Mouse (Mus musculus): ENCODE data around the gene Rreb1. TPM values are rescaled to one million over a fixed set of nuclear protein-coding genes. Genes with fewer than 3 reads are reported as not detected.

Gene Rreb1
- total RNA-seq, 2 experiments from 2014 or later = 1.8 to 26.4 TPM

DNA sequence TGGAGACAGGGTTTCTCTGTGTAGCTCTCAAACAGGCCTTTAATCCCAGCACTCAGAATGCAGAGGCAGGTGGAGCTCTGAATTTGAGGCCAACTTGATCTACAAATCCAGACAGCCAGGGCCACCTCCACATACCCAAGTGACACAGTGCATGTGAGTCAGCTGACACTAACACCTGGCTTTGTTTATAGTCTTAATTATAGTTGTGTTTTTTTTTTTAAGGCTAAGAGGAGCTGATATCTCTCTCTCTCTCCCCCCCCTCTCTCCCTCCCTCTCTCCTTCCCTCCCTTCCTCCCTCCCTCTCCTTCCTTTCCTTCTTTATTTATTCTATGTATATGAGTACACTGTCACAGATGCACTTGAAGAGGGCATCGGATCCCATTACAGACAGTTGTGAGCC lies 86.5 kb downstream of the Rreb1 start:
- no peak for ATAC-seq (replicated peaks; ENCODE audit: low FRiP score, poor library complexity, severe bottlenecking)

- ATAC-seq (replicated peaks; ENCODE audit: low FRiP score, poor library complexity, severe bottlenecking) = no peak
These were observed 88.1 kb downstream of the Rreb1 start for GRCm38 (mm10) chr13:37866296-37866695.

- no peak for ATAC-seq (replicated peaks; ENCODE audit: low FRiP score, poor library complexity, severe bottlenecking)
These were observed 88.6 kb downstream of the Rreb1 start for GRCm38 (mm10) chr13:37866846-37867245.

DNA sequence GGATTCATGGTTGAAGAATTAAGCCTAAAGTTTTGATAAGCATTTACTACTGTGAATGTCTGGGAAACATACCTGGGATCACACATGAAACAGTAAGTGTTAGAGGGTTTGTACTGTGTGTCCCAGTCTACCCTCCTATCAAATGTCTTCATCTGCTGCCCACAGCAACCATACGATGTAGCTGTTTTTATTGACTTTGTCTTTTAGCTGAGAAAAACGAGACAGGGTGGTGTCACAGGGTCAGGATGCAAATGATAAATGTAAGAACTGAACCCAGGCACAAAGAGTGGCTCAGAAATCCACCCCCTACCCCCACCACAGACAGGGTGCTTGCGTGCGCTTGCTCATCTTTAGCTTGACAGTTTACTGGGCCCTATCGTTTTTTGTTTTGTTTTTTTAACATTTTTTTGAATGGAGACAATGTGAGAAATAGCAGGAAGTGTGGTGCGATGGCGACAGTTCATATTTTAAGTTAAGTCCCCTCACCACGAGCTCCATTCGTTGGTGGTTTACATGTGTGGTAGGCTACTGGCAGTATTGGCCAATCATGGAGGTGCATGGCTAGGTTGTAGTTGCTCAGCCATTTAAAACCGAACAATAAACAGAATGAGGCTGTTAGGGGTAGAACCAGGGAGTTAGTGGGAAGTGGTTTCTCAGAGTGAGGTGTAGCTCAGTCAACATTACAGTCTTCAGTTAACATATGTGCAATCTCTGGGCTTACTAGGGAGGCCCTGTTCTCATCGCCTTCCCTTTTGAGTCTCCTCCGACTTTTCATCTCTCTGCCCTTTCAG lies 92.1 kb downstream of the Rreb1 start:
- ATAC-seq (replicated peaks; ENCODE audit: low FRiP score, poor library complexity, severe bottlenecking) = peak; percentile 39

DNA sequence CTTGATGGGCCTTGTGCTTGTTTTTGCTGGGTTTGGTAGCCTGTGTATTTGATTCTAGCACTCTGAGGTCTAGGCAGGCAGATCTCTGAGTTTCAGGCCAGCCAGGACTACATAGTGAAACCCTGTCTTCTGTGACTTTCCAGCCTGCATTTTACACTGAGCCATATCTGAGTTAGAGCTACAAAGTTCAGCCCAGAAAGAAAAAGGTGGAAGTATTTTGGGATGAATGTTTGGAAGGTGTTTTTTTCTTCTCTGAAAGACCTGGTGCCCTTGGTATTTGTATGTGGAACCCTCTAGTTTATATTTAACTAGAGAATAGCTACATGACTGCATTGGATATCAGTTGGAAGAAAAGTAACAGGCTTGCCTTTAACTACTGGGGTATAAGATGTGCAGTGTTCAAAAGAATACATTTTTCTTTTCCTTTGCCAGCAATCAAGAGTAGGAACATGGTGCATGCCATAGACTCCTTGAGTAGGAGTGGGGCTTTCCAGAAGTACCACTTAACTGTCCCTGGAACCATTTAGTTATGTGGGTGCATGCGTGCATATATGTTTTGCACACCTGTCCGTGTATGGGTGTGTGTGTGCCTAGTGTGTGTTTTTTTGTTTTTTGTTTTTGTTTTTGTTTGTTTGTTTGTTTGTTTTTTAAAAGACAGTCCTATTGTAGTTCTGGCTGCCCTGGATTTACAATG lies 94.1 kb downstream of the Rreb1 start:
- no peak for ATAC-seq (replicated peaks; ENCODE audit: low FRiP score, poor library complexity, severe bottlenecking)

DNA sequence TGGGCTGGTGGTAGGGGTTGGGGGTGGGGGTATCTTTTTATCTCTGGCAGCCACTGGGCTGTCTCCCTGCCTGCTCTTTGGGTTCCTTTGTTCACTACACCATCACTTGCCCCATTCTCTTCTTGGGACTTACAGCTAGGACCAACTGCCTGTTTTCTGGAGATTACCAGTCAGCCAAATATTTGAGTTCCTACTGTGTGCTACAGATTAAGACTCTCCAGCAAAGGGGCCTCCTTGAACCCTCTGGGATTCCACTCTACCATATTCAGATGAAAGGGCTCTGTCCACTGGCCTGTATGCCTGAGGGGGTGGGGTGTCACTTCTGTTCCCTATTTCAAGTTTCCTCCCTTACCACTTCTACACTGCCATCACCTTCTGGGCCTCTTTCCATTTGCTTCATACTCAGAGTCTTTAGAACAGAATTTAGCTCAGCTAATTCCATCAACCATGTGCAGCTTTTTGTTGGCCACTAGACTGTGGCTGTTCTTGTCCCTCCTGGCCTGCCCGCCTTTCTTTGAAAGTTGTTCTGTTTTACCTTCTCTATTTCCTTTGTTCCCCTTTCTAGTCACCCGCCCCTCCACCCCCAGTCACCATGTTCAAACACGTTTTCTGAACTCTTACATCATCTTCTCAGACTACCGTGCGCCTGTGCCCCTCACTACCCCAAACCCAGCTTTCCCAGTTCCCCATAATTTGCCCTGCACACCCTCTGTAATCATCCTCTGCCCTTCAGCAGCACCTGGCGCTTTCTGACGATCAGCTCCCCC lies 95.1 kb downstream of the Rreb1 start:
- no peak for ATAC-seq (replicated peaks; ENCODE audit: low FRiP score, poor library complexity, severe bottlenecking)

DNA sequence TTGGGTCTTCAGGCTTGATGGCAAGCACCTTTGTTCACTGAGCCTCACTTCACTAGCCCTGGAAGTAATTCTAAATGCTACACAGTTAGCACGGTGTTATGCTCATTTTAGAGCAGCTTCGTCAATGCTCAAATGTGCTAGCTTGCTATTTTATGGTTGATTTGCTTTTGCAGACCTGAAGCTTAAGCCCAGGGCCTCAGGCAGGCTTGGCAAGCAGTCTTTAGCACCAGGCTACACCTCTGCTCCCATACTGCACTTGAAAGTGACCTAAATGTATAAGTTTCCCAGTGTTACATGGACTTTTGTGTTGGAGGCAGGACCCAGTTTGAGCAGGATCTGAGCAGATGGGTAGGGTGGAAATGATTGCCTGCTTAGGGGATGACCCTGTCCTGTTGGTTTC lies 97.7 kb downstream of the Rreb1 start:
- ATAC-seq (replicated peaks; ENCODE audit: low FRiP score, poor library complexity, severe bottlenecking) = no peak

DNA sequence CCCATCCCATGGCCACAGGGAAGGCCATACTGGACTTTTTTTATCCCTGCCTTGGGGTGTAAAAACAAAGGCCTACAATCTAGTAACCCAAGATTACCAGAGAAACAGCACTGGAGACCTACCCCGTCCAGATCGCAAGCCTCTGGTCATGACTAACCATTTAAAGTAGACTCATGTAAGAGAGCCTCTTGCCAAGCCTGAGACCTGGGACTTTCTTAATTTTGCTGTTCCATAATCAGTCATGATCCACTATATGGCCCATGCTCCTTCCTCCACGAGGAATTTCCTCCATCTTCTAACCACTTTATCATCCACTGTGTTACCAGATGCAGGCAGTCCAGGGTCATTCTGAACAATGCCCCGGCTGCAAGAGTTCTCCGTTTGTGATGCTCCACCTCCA lies 98.2 kb downstream of the Rreb1 start:
- no peak for ATAC-seq (replicated peaks; ENCODE audit: low FRiP score, poor library complexity, severe bottlenecking)

DNA sequence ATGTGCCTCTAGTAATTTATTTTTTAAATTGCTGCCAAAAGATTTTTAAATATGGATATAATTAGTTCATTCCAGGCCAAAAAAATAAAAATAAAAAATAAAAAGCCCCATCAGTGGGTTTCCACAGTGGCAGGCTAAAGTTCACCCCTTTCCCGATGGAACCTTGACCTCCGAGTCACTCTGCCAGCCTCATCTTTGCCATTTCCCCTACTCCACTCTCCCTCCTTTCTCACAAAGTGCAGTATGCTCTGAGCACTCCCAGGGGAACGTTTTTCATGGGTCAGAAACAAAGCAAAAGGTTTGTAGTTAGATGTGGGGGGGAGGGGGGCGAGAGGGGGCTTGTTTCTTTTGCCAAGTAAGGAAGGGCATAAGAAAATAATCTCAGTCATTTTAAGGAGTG lies 98.6 kb downstream of the Rreb1 start:
- no peak for ATAC-seq (replicated peaks; ENCODE audit: low FRiP score, poor library complexity, severe bottlenecking)

- no peak for ATAC-seq (replicated peaks; ENCODE audit: low FRiP score, poor library complexity, severe bottlenecking)
These were observed 99.0 kb downstream of the Rreb1 start for GRCm38 (mm10) chr13:37877241-37877640.

DNA sequence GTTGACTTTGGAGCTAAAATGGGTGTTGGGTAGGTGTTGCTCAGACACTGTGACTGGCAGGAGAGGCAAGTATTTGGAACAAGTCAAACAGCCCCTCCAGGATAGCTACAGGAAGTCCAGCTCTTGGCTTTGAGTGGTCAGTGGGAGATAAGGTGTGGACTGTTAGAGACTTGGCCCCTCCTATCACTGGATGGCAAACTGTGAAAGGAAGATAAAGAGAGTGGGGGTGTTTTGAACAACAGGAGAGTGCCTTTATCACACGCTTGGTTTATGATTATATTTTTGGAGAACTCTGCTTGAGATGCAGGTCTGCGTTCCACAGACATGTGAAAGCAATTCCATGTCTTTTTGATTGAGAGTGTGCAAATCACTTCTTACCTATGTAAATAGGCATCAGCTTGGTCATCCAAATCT lies 100.7 kb downstream of the Rreb1 start:
- ATAC-seq (replicated peaks; ENCODE audit: low FRiP score, poor library complexity, severe bottlenecking) = peak; percentile 56

GRCm38 (mm10) chr13:37879556-37879955 lies 101.4 kb downstream of the Rreb1 start:
- ATAC-seq (replicated peaks; ENCODE audit: low FRiP score, poor library complexity, severe bottlenecking) = peak; percentile 39

GRCm38 (mm10) chr13:37880035-37880434 lies 101.8 kb downstream of the Rreb1 start:
- ATAC-seq (replicated peaks; ENCODE audit: low FRiP score, poor library complexity, severe bottlenecking) = no peak

- no peak for ATAC-seq (replicated peaks; ENCODE audit: low FRiP score, poor library complexity, severe bottlenecking)
These were observed 102.5 kb downstream of the Rreb1 start for GRCm38 (mm10) chr13:37880581-37881130.

DNA sequence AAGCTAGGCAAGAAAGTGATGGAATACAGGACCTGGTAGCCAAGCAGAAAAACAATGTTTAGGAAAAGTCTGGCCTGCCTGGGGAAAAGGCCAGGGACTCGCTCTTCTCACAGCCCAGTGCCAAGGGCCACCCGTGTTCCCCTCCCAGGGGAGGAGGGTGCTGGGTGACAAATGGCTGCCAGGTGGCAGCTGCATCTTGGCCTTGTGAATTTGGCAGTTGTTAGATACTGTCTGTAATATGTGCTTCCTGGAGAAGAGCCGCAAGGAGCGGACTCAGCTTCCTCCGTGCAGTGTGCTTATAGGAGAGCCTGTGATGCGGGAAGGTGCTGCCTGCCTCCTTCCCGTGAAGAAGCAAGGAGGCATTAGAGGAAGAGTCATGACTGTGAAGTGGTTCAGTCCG lies 104.3 kb downstream of the Rreb1 start:
- ATAC-seq (replicated peaks; ENCODE audit: low FRiP score, poor library complexity, severe bottlenecking) = no peak

- ATAC-seq (replicated peaks; ENCODE audit: low FRiP score, poor library complexity, severe bottlenecking) = no peak
These were observed 104.8 kb downstream of the Rreb1 start for GRCm38 (mm10) chr13:37883008-37883407.

DNA sequence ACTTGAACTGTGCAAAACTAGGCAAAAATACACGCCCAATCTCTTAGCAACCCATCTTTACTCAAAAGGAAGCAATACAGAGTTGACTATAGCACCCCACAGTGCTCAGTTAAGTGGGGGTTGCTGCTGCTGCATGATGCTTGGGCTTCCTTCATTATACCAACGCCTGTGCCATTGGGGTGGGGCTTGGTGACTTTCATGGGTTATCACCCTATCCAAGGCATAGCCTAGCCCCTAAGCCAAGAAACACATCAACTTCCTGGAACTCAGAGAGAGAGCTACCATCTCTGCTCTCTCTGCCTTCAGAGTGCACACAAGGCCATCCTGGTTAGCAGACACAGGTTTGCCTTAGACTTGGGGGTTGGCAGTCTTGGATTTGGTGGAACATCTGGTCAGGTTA lies 107.2 kb downstream of the Rreb1 start:
- no peak; the same call in 1 of the 2 replicates for ATAC-seq (replicated peaks; ENCODE audit: low FRiP score, poor library complexity, severe bottlenecking)

- ATAC-seq (replicated peaks; ENCODE audit: low FRiP score, poor library complexity, severe bottlenecking) = no peak
These were observed 107.8 kb downstream of the Rreb1 start for GRCm38 (mm10) chr13:37886024-37886423.

GRCm38 (mm10) chr13:37894756-37895155 lies 116.6 kb downstream of the Rreb1 start:
- ATAC-seq (replicated peaks; ENCODE audit: low FRiP score, poor library complexity, severe bottlenecking) = no peak

DNA sequence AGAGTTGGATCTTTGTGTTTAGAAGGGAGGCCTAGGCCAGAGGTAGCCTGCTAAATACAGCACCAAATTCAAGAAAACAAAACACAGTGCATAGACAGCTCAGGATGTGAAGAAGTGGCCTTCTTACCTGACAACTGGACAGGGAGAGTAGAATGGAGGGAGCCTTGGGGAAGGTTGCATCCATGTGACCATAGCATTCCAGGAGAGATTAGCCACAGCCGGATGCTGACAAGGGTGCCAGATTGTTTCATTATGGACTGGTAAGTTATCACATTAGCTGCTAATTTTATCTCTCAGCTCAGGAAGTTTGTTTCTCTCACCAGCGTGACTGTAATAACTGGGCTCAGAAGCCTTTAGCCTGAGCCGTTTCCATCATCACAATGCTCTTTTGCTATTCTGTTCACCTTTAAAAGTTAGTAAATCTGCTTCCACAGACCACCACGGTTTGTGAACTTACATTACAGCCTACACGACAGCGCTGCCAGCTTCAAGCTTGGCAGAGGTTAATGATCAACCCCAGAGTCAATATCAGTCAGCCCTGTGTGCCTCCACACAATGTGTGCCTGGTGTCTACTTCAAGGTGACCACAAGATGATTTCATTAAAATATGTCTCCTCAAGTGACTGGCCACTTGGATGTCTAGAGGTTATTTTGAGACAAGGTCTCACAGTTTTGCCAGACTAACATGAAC lies 117.5 kb downstream of the Rreb1 start:
- ATAC-seq (replicated peaks; ENCODE audit: low FRiP score, poor library complexity, severe bottlenecking) = no peak
